Mouse (Mus musculus) ES-E14 (cell line): ENCODE data around the gene Trpt1. TPM values are rescaled to one million over a fixed set of nuclear protein-coding genes. Genes with fewer than 3 reads are reported as not detected.
"Not testable (repeated sequence)": the region's sequence is repeated elsewhere in the genome, so short reads cannot be mapped to it uniquely, and the experiment has no call there.

ENCODE experiments used
- DNase-seq: peaks from one replicate; pipeline ENCODE4 v3.0.0-alpha.2; 2013; ENCODE audit warnings: low read depth, low spot score
- H3K27ac ChIP-seq: 2 replicates; pipeline ENCODE4 v1.5.1; 2012; ENCODE audit warnings: low read depth, mild to moderate bottlenecking, low read length, moderate library complexity, mixed read lengths; ENCODE audit not compliant: poor library complexity, insufficient read depth, severe bottlenecking
- H3K36me3 ChIP-seq: 2 replicates; pipeline ENCODE4 v1.6.1; 2012; ENCODE audit warnings: mild to moderate bottlenecking, low read length, moderate library complexity, mixed read lengths; ENCODE audit not compliant: control insufficient read depth, poor library complexity, insufficient read depth, severe bottlenecking
- H3K4me1 ChIP-seq, 2 experiments: fragments of 150-350 bp in 1 of 2; sonication (generic) in 1 of 2; 2 replicates each; pipeline ENCODE4 v1.6.1; 2012; ENCODE audit warnings: low read length in 2 of 2, mild to moderate bottlenecking in 1 of 2, mixed read lengths in 1 of 2; ENCODE audit not compliant: control insufficient read depth in 2 of 2, insufficient read depth in 2 of 2, poor library complexity in 1 of 2
- H3K4me3 ChIP-seq, 2 experiments: fragments of 150-350 bp in 1 of 2; sonication (generic) in 1 of 2; 2 replicates each; pipeline ENCODE4 v1.5.1; 2012; ENCODE audit warnings: low read length in 2 of 2, low read depth in 1 of 2, mild to moderate bottlenecking in 1 of 2, mixed read lengths in 1 of 2; ENCODE audit not compliant: insufficient read depth in 1 of 2, poor library complexity in 1 of 2, severe bottlenecking in 1 of 2
- H3K9ac ChIP-seq: 2 replicates; pipeline ENCODE4 v1.6.1; 2012; ENCODE audit warnings: low read depth, mild to moderate bottlenecking, low read length, mixed read lengths; ENCODE audit not compliant: poor library complexity, insufficient read depth, severe bottlenecking
- H3K9me3 ChIP-seq: fragments of 150-350 bp; sonication (generic); 2 replicates; pipeline ENCODE4 v1.6.1; 2012; ENCODE audit warnings: low read depth, mild to moderate bottlenecking, low read length; ENCODE audit not compliant: control insufficient read depth, insufficient read depth
- CHD2 ChIP-seq: IDR thresholded peaks from 2 replicates; pipeline ENCODE4 v1.6.1; 2014; ENCODE audit warnings: mild to moderate bottlenecking, low read depth, low read length, inconsistent platforms
- HCFC1 ChIP-seq: IDR thresholded peaks from 2 replicates; pipeline ENCODE4 v1.6.1; 2012; ENCODE audit warnings: low read length, inconsistent platforms, borderline replicate concordance; ENCODE audit not compliant: insufficient read depth
- MAFK ChIP-seq: IDR thresholded peaks from 2 replicates; pipeline ENCODE4 v1.6.1; 2014; ENCODE audit warnings: mild to moderate bottlenecking, low read depth, low read length, inconsistent platforms; ENCODE audit not compliant: insufficient read depth
- ZC3H11A ChIP-seq: IDR thresholded peaks from 2 replicates; pipeline ENCODE4 v1.6.1; 2012; ENCODE audit warnings: low read depth, mild to moderate bottlenecking, inconsistent platforms, low read length, borderline replicate concordance
- ZNF384 ChIP-seq: IDR thresholded peaks from 2 replicates; pipeline ENCODE4 v1.6.1; 2012; ENCODE audit warnings: low read depth, low read length, inconsistent platforms
- in situ Hi-C, 2 experiments: fragments of 600-800 bp; cut with MboI; formaldehyde crosslinking; loops; one replicate each; pipeline ENCODE4 v1.15.1; 2025; ENCODE audit warnings: low sequenced_read_pairs in 2 of 2, inconsistent platforms in 1 of 2; ENCODE audit not compliant: unreplicated experiment in 2 of 2
- total RNA-seq: library from RNA; depleted of rRNA; stranded (reverse); fragments of 300-350 nt; gene quantifications from 2 replicates; pipeline ENCODE4 v1.2.3, GENCODE M21; 2012

The Trpt1 gene
- total RNA-seq, 1 experiment, result 5.0 TPM

DNA sequence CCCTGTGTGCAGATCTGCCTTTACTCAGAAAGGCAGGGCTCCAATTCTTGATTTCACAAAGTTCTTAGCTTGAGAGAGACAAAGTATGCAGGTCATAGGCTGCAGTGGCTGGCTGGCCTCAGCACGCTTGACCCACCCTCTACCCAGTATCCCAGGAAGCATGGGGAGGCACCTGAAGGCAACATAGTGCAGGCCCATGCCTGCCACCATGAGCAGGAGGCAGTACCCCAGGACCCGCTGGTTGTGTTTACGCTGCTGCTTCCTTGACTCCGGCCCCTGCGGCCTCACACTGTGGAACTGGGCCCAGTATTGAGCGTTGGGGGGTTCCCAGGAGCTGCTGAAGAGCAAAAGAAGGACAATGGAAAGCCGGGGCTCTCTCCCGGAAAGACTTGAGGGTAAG is 6.7 kb upstream of the Trpt1 start:
- H3K4me3 ChIP-seq, result no peak overlapping the region
- H3K4me1 ChIP-seq, result peaks cover 4 to 23% of the 10 kb centered on the region in 2 experiments; a peak in 3 of 4 replicates
- H3K36me3 ChIP-seq, result peaks cover 5% of the 10 kb centered on the region; the same call in 1 of the 2 replicates
- no peaks in the 10 kb centered on the region for H3K9me3 ChIP-seq
- no peak overlapping the region for H3K27ac ChIP-seq
- H3K9ac ChIP-seq, result no peak overlapping the region
- DNase-seq, result no peak
- in situ Hi-C loops, result no loop called here
- TF ChIP-seq CHD2 (no peak), ZC3H11A (no peak), ZNF384 (no peak), HCFC1 (no peak), MAFK (no peak)

- peaks cover 4 to 30% of the 10 kb centered on the region in 2 experiments; a peak in 3 of 4 replicates for H3K4me1 ChIP-seq
- no peaks in the 10 kb centered on the region for H3K36me3 ChIP-seq
- in situ Hi-C loops, result no loop called here
- no peak overlapping the region for H3K9ac ChIP-seq
- no peaks in the 10 kb centered on the region for H3K9me3 ChIP-seq
- TF ChIP-seq ZC3H11A (no peak), HCFC1 (no peak), ZNF384 (no peak), MAFK (no peak), CHD2 (no peak)
- H3K4me3 ChIP-seq, result no peak overlapping the region
- DNase-seq, result no peak
- no peak overlapping the region for H3K27ac ChIP-seq
Measured at GRCm38 (mm10) chr19:6990712-6991111, 5.2 kb upstream of the Trpt1 start.

- DNase-seq, in situ Hi-C loops, H3K9ac ChIP-seq, H3K9me3 ChIP-seq, H3K36me3 ChIP-seq, H3K4me3 ChIP-seq, H3K27ac ChIP-seq: not testable (repeated sequence)
- peaks cover 4 to 26% of the 10 kb centered on the region in 2 experiments; a peak in 3 of 4 replicates for H3K4me1 ChIP-seq
Measured at GRCm38 (mm10) chr19:6991166-6991565, 4.8 kb upstream of the Trpt1 start.

DNA sequence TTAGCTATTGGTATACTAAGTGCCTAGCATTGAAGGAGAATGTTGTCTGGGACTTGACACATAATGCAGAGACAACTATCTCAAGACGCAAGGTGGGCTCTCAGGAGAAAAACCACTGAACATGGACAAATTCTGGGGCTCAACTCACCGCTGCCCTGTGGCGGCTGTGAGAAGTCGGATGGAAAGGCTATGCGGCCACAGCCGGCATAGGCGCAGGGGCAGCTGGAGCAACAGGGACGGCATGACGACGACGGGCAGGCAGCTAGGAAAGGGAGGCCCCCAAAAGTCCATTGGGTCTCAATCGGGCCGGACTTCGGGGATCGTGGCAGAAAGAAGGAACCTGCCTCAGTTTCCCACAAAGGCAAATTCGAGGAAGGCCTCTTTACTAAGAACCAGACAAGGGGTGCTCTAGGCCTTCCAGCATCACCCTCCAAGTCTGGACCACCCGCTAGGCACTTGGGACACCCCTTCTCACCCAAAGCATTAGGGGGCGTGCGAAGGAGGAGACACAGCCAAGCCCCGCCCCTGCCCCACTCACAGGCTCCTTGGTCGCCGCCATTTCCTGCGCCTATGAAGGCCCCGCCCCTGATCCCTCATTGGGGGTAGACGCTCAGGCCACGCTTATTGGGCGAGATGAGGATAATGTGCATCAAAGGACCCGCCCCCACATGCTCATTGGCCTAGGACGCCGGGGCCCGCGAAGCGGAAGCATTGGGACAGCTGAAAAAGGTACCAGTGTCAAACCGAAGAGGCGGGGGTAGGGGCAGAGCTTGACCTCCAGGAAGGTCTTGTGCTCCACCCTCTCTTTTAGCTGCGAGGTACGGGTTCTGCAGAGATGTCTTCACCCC is 3.7 kb upstream of the Trpt1 start, which contains the start of gene Dnajc4:
Dnajc4 (minus strand) TSS at position 562 of the 848 bp plus-strand sequence.
- in situ Hi-C loops, result no loop called here
- Histone ChIP-seq H3K9me3 (no peaks in the 10 kb centered on the region), H3K36me3 (no peaks in the 10 kb centered on the region), H3K4me1 (peaks cover 4 to 25% of the 10 kb centered on the region in 2 experiments; a peak in 3 of 4 replicates), H3K27ac (peak within 1 kb of the TSS; percentile 17; the same call in 1 of the 2 replicates), H3K4me3 (peak within 1 kb of the TSS; percentile 61 to 71), H3K9ac (peak within 1 kb of the TSS; percentile 68)
- peak; percentile 98 for DNase-seq
- no peak for TF ChIP-seq ZC3H11A
- TF ChIP-seq CHD2, result no peak
- TF ChIP-seq MAFK, result no peak
- TF ChIP-seq HCFC1, result no peak
- TF ChIP-seq ZNF384, result no peak
